Mouse (Mus musculus): ENCODE data around the gene Ankmy1.

DNA sequence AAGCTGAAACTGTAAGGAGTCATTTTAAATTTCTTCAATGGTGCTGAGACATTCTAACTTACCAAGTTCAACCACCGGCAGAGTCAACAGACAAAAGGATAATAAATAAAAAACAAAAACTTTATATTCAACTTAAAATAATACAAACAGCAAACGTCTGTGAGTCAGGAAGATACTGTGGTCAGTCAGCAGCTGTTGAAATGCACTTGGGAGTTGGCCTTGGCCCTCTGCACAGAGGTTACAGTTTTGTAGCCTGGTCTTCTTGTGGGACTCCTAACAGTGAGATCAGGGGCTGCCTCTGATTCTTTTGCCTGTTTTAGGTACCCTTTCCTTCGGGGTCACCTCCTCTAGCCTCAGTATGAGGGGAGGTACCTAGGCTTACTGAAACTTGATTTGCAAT is 8.8 kb downstream of the Ankmy1 start:
- TF ChIP-seq CTCF (IDR thresholded peaks at IDR 0.05; ENCODE audit: control insufficient read depth, insufficient read depth, insufficient read length): no peak
- no peak for TF ChIP-seq MYOG (IDR thresholded peaks at IDR 0.05; ENCODE audit: control insufficient read depth, extremely low read depth, insufficient read length)
- no peak for TF ChIP-seq CEBPB (IDR thresholded peaks at IDR 0.05; ENCODE audit: low read depth)
- TF ChIP-seq USF1 (IDR thresholded peaks at IDR 0.05; ENCODE audit: low read depth): no peak
- no peak for TF ChIP-seq MAX (IDR thresholded peaks at IDR 0.05)
- TF ChIP-seq FOSL1 (IDR thresholded peaks at IDR 0.05; ENCODE audit: insufficient read depth, low read length, poor library complexity, severe bottlenecking): no peak
